Mouse (Mus musculus) neural tube, embryonic 15.5 days (tissue): Measurements from ENCODE around the gene Nr2c2ap. TPM values are rescaled to one million over a fixed set of nuclear protein-coding genes. Genes with fewer than 3 reads are reported as not detected.
A peak's percentile ranks its signal among the peaks of the same experiment; 100 is the strongest.

Source experiments
- ATAC-seq: fragments of 200-750 bp; cut with Nextera tagmentation; 2 replicates; pipeline ENCODE4 v1.8.0; 2017; ENCODE audit warnings: mild to moderate bottlenecking, moderate TSS enrichment, moderate library complexity; ENCODE audit not compliant: low FRiP score
- H3K27ac ChIP-seq: fragments of 300-500 bp; sonication (generic); replicated peaks from 2 replicates; pipeline ENCODE4 v1.5.1; 2015; ENCODE audit warnings: mild to moderate bottlenecking, inconsistent platforms
- H3K27me3 ChIP-seq: fragments of 300-500 bp; sonication (generic); replicated peaks from 2 replicates; pipeline ENCODE4 v1.6.1; 2015; ENCODE audit warnings: inconsistent platforms
- H3K36me3 ChIP-seq: fragments of 300-500 bp; sonication (generic); 2 replicates; pipeline ENCODE4 v1.6.1; 2015; ENCODE audit warnings: inconsistent platforms
- H3K4me1 ChIP-seq: fragments of 300-500 bp; sonication (generic); 2 replicates; pipeline ENCODE4 v1.6.1; 2015; ENCODE audit warnings: inconsistent platforms
- H3K4me2 ChIP-seq: fragments of 300-500 bp; sonication (generic); 2 replicates; pipeline ENCODE4 v1.6.1; 2015; ENCODE audit warnings: inconsistent platforms, mild to moderate bottlenecking, moderate library complexity
- H3K4me3 ChIP-seq: fragments of 300-500 bp; sonication (generic); replicated peaks from 2 replicates; pipeline ENCODE4 v1.5.1; 2015; ENCODE audit warnings: mild to moderate bottlenecking, inconsistent platforms
- H3K9ac ChIP-seq: fragments of 300-500 bp; sonication (generic); replicated peaks from 2 replicates; pipeline ENCODE4 v1.6.1; 2015; ENCODE audit warnings: mild to moderate bottlenecking, inconsistent platforms
- H3K9me3 ChIP-seq: fragments of 300-500 bp; sonication (generic); replicated peaks from 2 replicates; pipeline ENCODE4 v1.6.1; 2016; ENCODE audit warnings: inconsistent platforms
- WGBS: fragments of 180-500 bp; shearing (Covaris S2); methylation state at CpG from one replicate; pipeline ENCODE4 v1.1.7; 2015; ENCODE audit warnings: mixed read lengths; 5-methylcytosine and 5-hydroxymethylcytosine counted together
- microRNA-seq: library from miRNA; unstranded; fragments of <30 nt; microRNA quantifications from one replicate; pipeline ENCODE4, GENCODE M21; 2017
- polyA plus RNA-seq: library from polyadenylated mRNA; unstranded; fragments of >200 nt; fragmentation: Nextera tagmentation; extraction: Ambion mirVana; gene quantifications from 2 replicates; pipeline ENCODE4 v1.2.1, GENCODE M21; 2015

The Nr2c2ap gene
- polyA plus RNA-seq, 1 experiment from 2014 or later = 47.2 TPM

DNA sequence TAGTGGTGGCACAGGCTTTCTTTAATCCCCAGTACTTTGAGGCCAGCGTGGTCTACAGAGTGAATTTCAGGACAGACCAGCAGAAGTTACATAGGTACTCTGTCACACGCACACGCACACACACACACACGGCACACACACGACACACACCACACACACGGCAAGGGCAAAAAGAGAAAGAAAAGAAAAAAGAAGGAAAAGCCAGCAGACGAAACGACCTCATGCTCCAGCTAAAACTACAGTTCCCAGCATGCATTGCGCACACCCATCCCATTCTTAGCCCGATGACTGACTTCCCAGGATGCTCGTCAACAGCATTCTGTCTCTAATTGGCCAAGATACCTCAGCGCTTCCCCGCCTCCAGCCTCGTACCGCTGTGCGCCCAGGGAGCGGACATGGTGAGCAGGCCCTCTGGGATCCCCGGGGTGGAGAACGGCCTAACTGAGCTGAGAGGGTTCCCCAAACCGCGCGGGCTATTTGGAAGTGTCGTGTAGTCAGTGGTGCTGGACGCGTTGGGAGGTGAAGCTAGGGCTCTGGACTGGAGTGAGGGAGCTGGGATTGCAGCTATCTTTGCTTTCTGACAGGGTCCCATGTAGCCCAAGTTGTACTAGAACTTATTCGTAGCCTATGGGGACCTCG, 41.0 kb downstream of the Nr2c2ap start, which contains the start of gene Tmem161a:
TSS of gene Tmem161a (plus strand) at position 314 of the 639 bp plus-strand sequence.
- Histone ChIP-seq H3K27ac (no peak within 1 kb of the TSS; the same call in 1 of the 2 replicates), H3K9me3 (no peaks in the 10 kb centered on the region), H3K4me3 (peak within 1 kb of the TSS; percentile 67), H3K27me3 (no peaks in the 10 kb centered on the region; the same call in 1 of the 2 replicates), H3K4me2 (peak within 1 kb of the TSS; percentile 63), H3K4me1 (peaks cover 26% of the 10 kb centered on the region), H3K36me3 (peaks cover 6% of the 10 kb centered on the region; the same call in 1 of the 2 replicates), H3K9ac (peak within 1 kb of the TSS; percentile 73)
- ATAC-seq = peak; percentile 96
- 3% methylated on average over 27 of the region's 27 CpGs for WGBS

DNA sequence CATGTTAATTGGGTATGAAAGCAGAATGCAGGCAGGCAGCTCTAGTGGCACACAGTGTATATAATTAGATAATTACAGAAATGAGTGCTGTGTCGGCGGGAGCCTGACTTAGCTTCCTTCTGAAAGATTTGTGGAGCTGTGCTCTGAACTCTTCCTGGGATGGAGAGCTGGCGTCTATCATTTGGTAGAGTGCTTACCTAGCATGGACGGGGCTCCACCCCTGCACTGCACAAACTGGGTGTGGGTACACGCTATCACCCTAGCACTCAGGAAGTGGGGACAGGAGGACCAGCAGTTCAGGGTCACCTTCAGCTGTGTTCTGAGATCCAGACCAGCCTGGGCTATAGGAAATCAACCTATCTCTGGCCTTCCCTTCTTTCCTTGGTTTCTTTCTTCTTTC, 42.2 kb downstream of the Nr2c2ap start:
- H3K4me3 ChIP-seq = no peak overlapping the region
- no peaks in the 10 kb centered on the region for H3K27me3 ChIP-seq
- peaks cover 13% of the 10 kb centered on the region; the same call in 1 of the 2 replicates for H3K36me3 ChIP-seq
- WGBS = 87% methylated on average over 5 of the region's 5 CpGs
- H3K4me2 ChIP-seq = peak overlapping the region; percentile 63
- no peaks in the 10 kb centered on the region for H3K9me3 ChIP-seq
- no peak overlapping the region for H3K27ac ChIP-seq
- H3K9ac ChIP-seq = peak overlapping the region; percentile 73; the same call in 1 of the 2 replicates
- peaks cover 25% of the 10 kb centered on the region for H3K4me1 ChIP-seq
- ATAC-seq = no peak

GRCm38 (mm10) chr8:70174079-70174478, 42.9 kb downstream of the Nr2c2ap start:
- WGBS = 87% methylated on average over 7 of the region's 7 CpGs
- no peak for ATAC-seq
- Histone ChIP-seq H3K4me2 (no peak overlapping the region), H3K4me3 (no peak overlapping the region), H3K27me3 (no peaks in the 10 kb centered on the region), H3K9me3 (no peaks in the 10 kb centered on the region), H3K36me3 (peaks cover 20% of the 10 kb centered on the region; the same call in 1 of the 2 replicates), H3K9ac (no peak overlapping the region), H3K27ac (no peak overlapping the region), H3K4me1 (peaks cover 25% of the 10 kb centered on the region)

- Histone ChIP-seq H3K36me3 (peaks cover 42% of the 10 kb centered on the region), H3K9me3 (no peaks in the 10 kb centered on the region), H3K27me3 (no peaks in the 10 kb centered on the region), H3K27ac (no peak overlapping the region), H3K4me2 (no peak overlapping the region), H3K4me1 (peaks cover 13% of the 10 kb centered on the region), H3K4me3 (no peak overlapping the region), H3K9ac (no peak overlapping the region)
- no peak for ATAC-seq
- WGBS = 98% methylated on average over 2 of the region's 2 CpGs
Measured at GRCm38 (mm10) chr8:70178231-70178630, 47.1 kb downstream of the Nr2c2ap start.

GRCm38 (mm10) chr8:70179082-70179481, 47.9 kb downstream of the Nr2c2ap start:
- Histone ChIP-seq H3K27ac (no peak overlapping the region), H3K4me2 (no peak overlapping the region), H3K36me3 (peaks cover 43% of the 10 kb centered on the region), H3K9ac (no peak overlapping the region), H3K9me3 (no peaks in the 10 kb centered on the region), H3K27me3 (no peaks in the 10 kb centered on the region), H3K4me1 (peaks cover 6% of the 10 kb centered on the region), H3K4me3 (no peak overlapping the region)
- ATAC-seq = no peak
- WGBS = 95% methylated on average over 4 of the region's 4 CpGs

DNA sequence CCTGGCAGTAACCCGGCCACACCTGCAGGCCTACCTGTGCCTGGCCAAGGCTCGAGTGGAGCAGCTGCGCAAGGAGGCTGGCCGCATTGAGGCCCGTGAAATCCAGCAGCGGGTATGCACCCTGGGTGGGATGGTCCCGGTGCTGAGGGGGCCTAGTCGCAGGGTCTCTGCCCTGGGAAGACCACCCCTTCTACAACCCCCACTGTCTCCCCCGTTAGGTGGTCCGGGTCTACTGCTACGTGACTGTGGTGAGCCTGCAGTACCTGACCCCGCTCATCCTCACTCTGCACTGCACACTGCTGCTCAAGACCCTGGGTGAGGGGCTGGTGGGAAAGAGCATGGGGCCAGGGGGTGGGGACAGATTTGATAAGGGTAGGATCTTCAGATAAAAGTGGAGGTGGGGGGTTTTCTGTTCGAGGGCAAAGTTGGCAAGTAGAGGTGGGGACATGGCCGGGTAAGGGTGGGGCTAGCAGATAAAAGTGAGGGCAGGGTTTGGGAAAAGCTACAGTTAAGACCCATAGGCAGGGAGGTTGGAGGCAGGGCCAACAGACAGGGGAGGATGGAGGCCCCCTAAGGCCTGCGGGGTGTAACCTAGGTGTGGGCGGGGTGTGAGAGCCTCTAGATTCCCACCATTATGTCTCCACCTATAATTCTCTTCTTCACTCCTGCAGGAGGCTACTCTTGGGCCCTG, 50.2 kb downstream of the Nr2c2ap start:
- Histone ChIP-seq H3K27ac (no peak overlapping the region), H3K4me3 (no peak overlapping the region), H3K27me3 (no peaks in the 10 kb centered on the region), H3K4me1 (no peaks in the 10 kb centered on the region), H3K36me3 (peaks cover 43% of the 10 kb centered on the region), H3K4me2 (no peak overlapping the region), H3K9ac (no peak overlapping the region), H3K9me3 (no peaks in the 10 kb centered on the region)
- ATAC-seq = no peak
- WGBS = 77% methylated on average over 16 of the region's 16 CpGs

GRCm38 (mm10) chr8:70181903-70182252, 50.7 kb downstream of the Nr2c2ap start:
- Histone ChIP-seq H3K4me2 (no peak overlapping the region), H3K4me3 (no peak overlapping the region), H3K27ac (no peak overlapping the region), H3K4me1 (no peaks in the 10 kb centered on the region), H3K27me3 (no peaks in the 10 kb centered on the region), H3K9me3 (no peaks in the 10 kb centered on the region), H3K9ac (no peak overlapping the region), H3K36me3 (peaks cover 40% of the 10 kb centered on the region)
- WGBS = 40% methylated on average over 2 of the region's 2 CpGs
- no peak for ATAC-seq

DNA sequence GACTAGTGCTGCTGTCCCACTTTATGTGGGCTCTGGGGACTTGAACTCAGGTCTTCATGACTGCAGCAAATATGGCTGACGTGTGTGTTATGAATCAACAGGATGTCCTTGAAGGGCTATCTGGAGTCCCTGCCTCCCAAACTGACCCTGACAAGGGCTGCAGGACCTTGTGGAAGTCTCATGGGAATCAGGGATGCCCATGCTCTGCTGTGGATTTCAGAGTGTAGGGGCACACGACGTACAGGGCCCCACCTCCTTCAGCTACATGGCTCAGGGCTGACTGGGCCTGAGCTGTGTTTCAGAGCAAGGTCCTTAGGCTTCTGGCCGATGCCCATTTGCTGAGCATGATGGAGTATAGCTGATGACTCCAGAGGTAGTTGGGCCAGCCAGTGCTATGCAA, 52.1 kb downstream of the Nr2c2ap start:
- Histone ChIP-seq H3K9ac (no peak overlapping the region), H3K27me3 (no peaks in the 10 kb centered on the region), H3K4me1 (no peaks in the 10 kb centered on the region), H3K9me3 (no peaks in the 10 kb centered on the region), H3K4me3 (no peak overlapping the region), H3K4me2 (no peak overlapping the region), H3K27ac (no peak overlapping the region), H3K36me3 (peaks cover 41% of the 10 kb centered on the region)
- no peak for ATAC-seq
- WGBS = 94% methylated on average over 4 of the region's 4 CpGs

Small RNA genes within 50 kb of the gene (microRNA-seq; reads per million reads assigned to microRNA genes)
- gene Mir7066 = 2.1 reads per million, percentile 6 among the genes with 10 or more reads in this experiment

Other genes starting within 250 kb of the Nr2c2ap start
- 5.3 and 6.0 TPM in 2 replicates for gene Cilp2, start 243.6 kb upstream of the Nr2c2ap start, polyA plus RNA-seq
- 4.3 TPM in 2 replicates for gene Tssk6, start 229.1 kb upstream of the Nr2c2ap start, polyA plus RNA-seq
- gene Ndufa13, start 228.8 kb upstream of the Nr2c2ap start, polyA plus RNA-seq = 190 and 209 TPM in 2 replicates
- gene Yjefn3, start 228.6 kb upstream of the Nr2c2ap start, polyA plus RNA-seq = 11.8 and 15.6 TPM in 2 replicates
- 24.8 and 24.9 TPM in 2 replicates for gene Gatad2a, start 134.9 kb upstream of the Nr2c2ap start, polyA plus RNA-seq
- gene Mau2, start 88.6 kb upstream of the Nr2c2ap start, polyA plus RNA-seq = 63.3 and 65.6 TPM in 2 replicates
- 57.2 and 57.5 TPM in 2 replicates for gene Sugp1, start 88.5 kb upstream of the Nr2c2ap start, polyA plus RNA-seq
- 1.4 and 2.0 TPM in 2 replicates for gene Tm6sf2, start 58.4 kb upstream of the Nr2c2ap start, polyA plus RNA-seq
- 1.5 and 1.6 TPM in 2 replicates for gene Hapln4, start 47.9 kb upstream of the Nr2c2ap start, polyA plus RNA-seq
- 160 and 169 TPM in 2 replicates for gene Ncan, start 10.5 kb upstream of the Nr2c2ap start, polyA plus RNA-seq
- gene Rfxank, start 7.8 kb downstream of the Nr2c2ap start, polyA plus RNA-seq = 12.3 and 14.6 TPM in 2 replicates
- 60.8 and 62.6 TPM in 2 replicates for gene Borcs8, start 8.2 kb downstream of the Nr2c2ap start, polyA plus RNA-seq
- gene Mef2b, start 8.4 kb downstream of the Nr2c2ap start, polyA plus RNA-seq = 1.4 and 1.5 TPM in 2 replicates
- gene Tmem161a, start 41.0 kb downstream of the Nr2c2ap start, polyA plus RNA-seq = 51.1 and 54.0 TPM in 2 replicates
- gene Slc25a42, start 81.0 kb downstream of the Nr2c2ap start, polyA plus RNA-seq = 9.3 and 10.9 TPM in 2 replicates
- 77.3 and 80.5 TPM in 2 replicates for gene Sugp2, start 102.9 kb downstream of the Nr2c2ap start, polyA plus RNA-seq
- 106 and 112 TPM in 2 replicates for gene Armc6, start 103.1 kb downstream of the Nr2c2ap start, polyA plus RNA-seq
- gene Homer3, start 151.5 kb downstream of the Nr2c2ap start, polyA plus RNA-seq = 22.7 and 30.1 TPM in 2 replicates
- gene Ddx49, start 171.2 kb downstream of the Nr2c2ap start, polyA plus RNA-seq = 42.2 and 46.7 TPM in 2 replicates
- gene Cope, start 171.2 kb downstream of the Nr2c2ap start, polyA plus RNA-seq = 299 and 314 TPM in 2 replicates
- 35.5 and 42.4 TPM in 2 replicates for gene Cers1, start 184.4 kb downstream of the Nr2c2ap start, polyA plus RNA-seq
- 7.9 and 9.8 TPM in 2 replicates for gene Gdf1, start 198.5 kb downstream of the Nr2c2ap start, polyA plus RNA-seq
- gene Upf1, start 221.9 kb downstream of the Nr2c2ap start, polyA plus RNA-seq = 11.8 and 12.6 TPM in 2 replicates
- 3.1 and 6.4 TPM in 2 replicates for gene Comp, start 242.2 kb downstream of the Nr2c2ap start, polyA plus RNA-seq